Mouse (Mus musculus) forebrain, embryonic 12.5 days (tissue): Measurements from ENCODE around the gene 5330417C22Rik. TPM values are rescaled to one million over a fixed set of nuclear protein-coding genes. Genes with fewer than 3 reads are reported as not detected.
"Not testable (repeated sequence)": the region's sequence is repeated elsewhere in the genome, so short reads cannot be mapped to it uniquely, and the experiment has no call there.

Experiments
- ATAC-seq: fragments of 200-750 bp; cut with Nextera tagmentation; 2 replicates; pipeline ENCODE4 v1.8.0; 2017; ENCODE audit warnings: moderate TSS enrichment; ENCODE audit not compliant: low FRiP score
- H3K27ac ChIP-seq: fragments of 300-500 bp; sonication (generic); 2 replicates; pipeline ENCODE4 v1.5.1; 2016; ENCODE audit warnings: mild to moderate bottlenecking
- H3K27me3 ChIP-seq: fragments of 300-500 bp; sonication (generic); 2 replicates; pipeline ENCODE4 v1.6.1; 2016; ENCODE audit warnings: mild to moderate bottlenecking
- H3K36me3 ChIP-seq: fragments of 300-500 bp; sonication (generic); replicated peaks from 2 replicates; pipeline ENCODE4 v1.6.1; 2016; ENCODE audit warnings: mild to moderate bottlenecking
- H3K4me1 ChIP-seq: fragments of 300-500 bp; sonication (generic); 2 replicates; pipeline ENCODE4 v1.6.1; 2016
- H3K4me2 ChIP-seq: fragments of 300-500 bp; sonication (generic); 2 replicates; pipeline ENCODE4 v1.6.1; 2016; ENCODE audit warnings: mild to moderate bottlenecking, moderate library complexity
- H3K4me3 ChIP-seq: fragments of 300-500 bp; sonication (generic); replicated peaks from 2 replicates; pipeline ENCODE4 v1.5.1; 2016; ENCODE audit warnings: mild to moderate bottlenecking
- H3K9ac ChIP-seq: fragments of 300-500 bp; sonication (generic); 2 replicates; pipeline ENCODE4 v1.6.1; 2016; ENCODE audit warnings: mild to moderate bottlenecking
- H3K9me3 ChIP-seq: fragments of 300-500 bp; sonication (generic); 2 replicates; pipeline ENCODE4 v1.6.1; 2016
- whole genome bisulfite sequencing: fragments of 180-500 bp; shearing (Covaris S2); methylation state at CpG from one replicate; pipeline ENCODE4 v1.1.7; 2016; 5-methylcytosine and 5-hydroxymethylcytosine counted together
- polyA plus RNA-seq: library from polyadenylated mRNA; unstranded; fragments of >200 nt; fragmentation: Nextera tagmentation; extraction: Ambion mirVana; gene quantifications from 2 replicates; pipeline ENCODE4 v1.2.1, GENCODE M21; 2016

The 5330417C22Rik gene
- polyA plus RNA-seq, 1 experiment from 2014 or later: 3.7 TPM

- H3K4me2 ChIP-seq: peak overlapping the region; percentile 19; the same call in 1 of the 2 replicates
- peak; percentile 66 for ATAC-seq
Measured at GRCm38 (mm10) chr3:108510716-108511483, 25.4 kb downstream of the 5330417C22Rik start.

GRCm38 (mm10) chr3:108510156-108510555, 26.2 kb downstream of the 5330417C22Rik start:
- peaks cover 8% of the 10 kb centered on the region; the same call in 1 of the 2 replicates for H3K27me3 ChIP-seq
- H3K4me3 ChIP-seq: no peak overlapping the region
- H3K36me3 ChIP-seq: no peaks in the 10 kb centered on the region
- no peak overlapping the region for H3K4me2 ChIP-seq
- WGBS: 45% methylated on average over 2 of the region's 2 CpGs
- no peak for ATAC-seq
- no peak overlapping the region for H3K27ac ChIP-seq
- no peak overlapping the region for H3K9ac ChIP-seq
- no peaks in the 10 kb centered on the region for H3K9me3 ChIP-seq
- H3K4me1 ChIP-seq: peaks cover 24% of the 10 kb centered on the region

More at GRCm38 (mm10) chr3:108510716-108511483, 25.4 kb downstream of the 5330417C22Rik start:
- no peak overlapping the region for H3K9ac ChIP-seq
- H3K36me3 ChIP-seq: no peaks in the 10 kb centered on the region
- H3K27ac ChIP-seq: peak overlapping the region; percentile 75
- H3K9me3 ChIP-seq: no peaks in the 10 kb centered on the region
- H3K27me3 ChIP-seq: peaks cover 8% of the 10 kb centered on the region; the same call in 1 of the 2 replicates
- WGBS: 10% methylated on average over 9 of the region's 9 CpGs
- H3K4me1 ChIP-seq: peaks cover 24% of the 10 kb centered on the region
- no peak overlapping the region for H3K4me3 ChIP-seq

- Histone ChIP-seq H3K4me1 (peaks cover 24% of the 10 kb centered on the region), H3K9me3 (no peaks in the 10 kb centered on the region), H3K36me3 (no peaks in the 10 kb centered on the region), H3K4me3 (no peak overlapping the region), H3K4me2 (no peak overlapping the region), H3K27me3 (peaks cover 8% of the 10 kb centered on the region; the same call in 1 of the 2 replicates), H3K9ac (no peak overlapping the region), H3K27ac (no peak overlapping the region)
- no peak for ATAC-seq
- 80% methylated on average over 4 of the region's 4 CpGs for WGBS
Measured at GRCm38 (mm10) chr3:108508745-108509474, 27.4 kb downstream of the 5330417C22Rik start.

- no peak for ATAC-seq
- H3K9me3 ChIP-seq: no peaks in the 10 kb centered on the region
- 0 out of 2 replicates have a peak, but pooled peaks cover 4% of the 10 kb centered on the region for H3K4me1 ChIP-seq
- no peak overlapping the region for H3K9ac ChIP-seq
- H3K4me3 ChIP-seq: no peak overlapping the region
- H3K27me3 ChIP-seq: no peaks in the 10 kb centered on the region
- no peak overlapping the region for H3K27ac ChIP-seq
- H3K4me2 ChIP-seq: no peak overlapping the region
- no peaks in the 10 kb centered on the region for H3K36me3 ChIP-seq
- WGBS: 90% methylated on average over 4 of the region's 4 CpGs
Measured at GRCm38 (mm10) chr3:108503908-108504307, 32.4 kb downstream of the 5330417C22Rik start.

- peaks cover 11% of the 10 kb centered on the region; the same call in 1 of the 2 replicates for H3K27me3 ChIP-seq
- H3K36me3 ChIP-seq, H3K4me1 ChIP-seq, H3K27ac ChIP-seq, ATAC-seq, H3K4me3 ChIP-seq, H3K9ac ChIP-seq, H3K4me2 ChIP-seq, H3K9me3 ChIP-seq: not testable (repeated sequence)
- WGBS: 88% methylated on average over 3 of the region's 3 CpGs
Measured at GRCm38 (mm10) chr3:108501411-108501810, 34.9 kb downstream of the 5330417C22Rik start.

- no peak for ATAC-seq
- WGBS: 70% methylated on average over 8 of the region's 8 CpGs
- Histone ChIP-seq H3K4me1 (peaks cover 16% of the 10 kb centered on the region), H3K4me2 (no peak overlapping the region), H3K9ac (no peak overlapping the region), H3K27me3 (peaks cover 11% of the 10 kb centered on the region; the same call in 1 of the 2 replicates), H3K4me3 (no peak overlapping the region), H3K36me3 (no peaks in the 10 kb centered on the region), H3K9me3 (no peaks in the 10 kb centered on the region), H3K27ac (no peak overlapping the region)
Measured at GRCm38 (mm10) chr3:108499826-108500225, 36.5 kb downstream of the 5330417C22Rik start.

GRCm38 (mm10) chr3:108497602-108498001, 38.7 kb downstream of the 5330417C22Rik start:
- no peak for ATAC-seq
- H3K9ac ChIP-seq: no peak overlapping the region
- 48% methylated on average over 9 of the region's 9 CpGs for WGBS

GRCm38 (mm10) chr3:108495486-108495885, 40.9 kb downstream of the 5330417C22Rik start:
- Histone ChIP-seq H3K4me2 (no peak overlapping the region; the same call in 1 of the 2 replicates), H3K4me3 (no peak overlapping the region), H3K9ac (no peak overlapping the region), H3K9me3 (no peaks in the 10 kb centered on the region), H3K36me3 (no peaks in the 10 kb centered on the region), H3K4me1 (peaks cover 18% of the 10 kb centered on the region), H3K27ac (peak overlapping the region; percentile 56; the same call in 1 of the 2 replicates), H3K27me3 (peaks cover 11% of the 10 kb centered on the region; the same call in 1 of the 2 replicates)
- WGBS: 24% methylated on average over 4 of the region's 4 CpGs
- peak; percentile 49; the same call in 1 of the 2 replicates for ATAC-seq

More at GRCm38 (mm10) chr3:108497602-108498001, 38.7 kb downstream of the 5330417C22Rik start:
- no peak overlapping the region for H3K4me3 ChIP-seq
- no peak overlapping the region for H3K27ac ChIP-seq
- H3K36me3 ChIP-seq: no peaks in the 10 kb centered on the region
- H3K4me2 ChIP-seq: no peak overlapping the region
- no peaks in the 10 kb centered on the region for H3K9me3 ChIP-seq
- peaks cover 11% of the 10 kb centered on the region; the same call in 1 of the 2 replicates for H3K27me3 ChIP-seq
- peaks cover 18% of the 10 kb centered on the region for H3K4me1 ChIP-seq

GRCm38 (mm10) chr3:108494861-108495474, 41.4 kb downstream of the 5330417C22Rik start:
- Histone ChIP-seq H3K27ac (peak overlapping the region; percentile 33; the same call in 1 of the 2 replicates), H3K4me3 (no peak overlapping the region), H3K4me1 (peaks cover 18% of the 10 kb centered on the region), H3K9me3 (no peaks in the 10 kb centered on the region), H3K36me3 (no peaks in the 10 kb centered on the region), H3K27me3 (peaks cover 11% of the 10 kb centered on the region; the same call in 1 of the 2 replicates), H3K4me2 (no peak overlapping the region), H3K9ac (no peak overlapping the region)
- WGBS: 59% methylated on average over 9 of the region's 9 CpGs
- ATAC-seq: no peak

- H3K4me1 ChIP-seq: 0 out of 2 replicates have a peak, but pooled peaks cover 2% of the 10 kb centered on the region
- H3K27ac ChIP-seq: no peak overlapping the region
- no peaks in the 10 kb centered on the region for H3K36me3 ChIP-seq
- H3K27me3 ChIP-seq: no peaks in the 10 kb centered on the region
- H3K4me2 ChIP-seq: no peak overlapping the region
- H3K9me3 ChIP-seq: no peaks in the 10 kb centered on the region
- no peak overlapping the region for H3K9ac ChIP-seq
- WGBS: 49% methylated on average over 3 of the region's 3 CpGs
- no peak for ATAC-seq
- H3K4me3 ChIP-seq: no peak overlapping the region
Measured at GRCm38 (mm10) chr3:108489968-108490367, 46.4 kb downstream of the 5330417C22Rik start.

GRCm38 (mm10) chr3:108484749-108485148, 51.6 kb downstream of the 5330417C22Rik start:
- no peak overlapping the region for H3K4me2 ChIP-seq
- no peak overlapping the region for H3K9ac ChIP-seq
- ATAC-seq: no peak
- H3K36me3 ChIP-seq: no peaks in the 10 kb centered on the region
- no peak overlapping the region for H3K27ac ChIP-seq
- 91% methylated on average over 4 of the region's 4 CpGs for WGBS
- no peaks in the 10 kb centered on the region for H3K9me3 ChIP-seq
- H3K27me3 ChIP-seq: no peaks in the 10 kb centered on the region
- no peaks in the 10 kb centered on the region for H3K4me1 ChIP-seq
- H3K4me3 ChIP-seq: no peak overlapping the region

GRCm38 (mm10) chr3:108478800-108479199, 57.5 kb downstream of the 5330417C22Rik start:
- 86% methylated on average over 4 of the region's 4 CpGs for WGBS
- Histone ChIP-seq H3K36me3 (no peaks in the 10 kb centered on the region), H3K4me1 (no peaks in the 10 kb centered on the region), H3K4me3 (no peak overlapping the region), H3K9me3 (no peaks in the 10 kb centered on the region), H3K27me3 (no peaks in the 10 kb centered on the region), H3K4me2 (no peak overlapping the region), H3K27ac (no peak overlapping the region), H3K9ac (no peak overlapping the region)
- ATAC-seq: no peak
